Mouse (Mus musculus): ENCODE results near the gene Spag9. TPM values are rescaled to one million over a fixed set of nuclear protein-coding genes. Genes with fewer than 3 reads are reported as not detected.

Gene Spag9
- polyA plus RNA-seq, 1 experiment, result 19.1 TPM

DNA sequence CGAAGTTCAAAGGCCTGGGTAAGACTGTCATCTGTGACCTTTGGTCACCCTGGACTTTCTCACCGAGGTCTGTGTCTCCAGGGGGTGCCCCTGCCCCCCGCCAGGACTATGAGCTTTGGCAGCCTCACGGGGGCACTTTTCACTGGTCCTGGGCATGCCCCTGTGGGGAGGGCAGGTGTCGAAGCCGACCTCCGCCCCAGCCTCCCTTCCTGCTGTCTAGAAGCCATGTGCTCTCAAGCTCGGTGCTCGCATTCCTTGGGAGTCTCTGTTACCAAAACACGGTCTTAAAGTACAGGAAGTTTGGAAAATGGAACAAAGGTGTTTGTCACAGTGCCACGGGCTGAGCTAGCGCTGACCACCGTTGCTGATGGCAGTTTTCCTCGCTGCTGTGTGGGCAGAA, 162.6 kb downstream of the Spag9 start:
- peak overlapping the region; percentile 87 for H3K27ac ChIP-seq (ENCODE audit: insufficient read depth, low read depth, low read length)
- no peaks in the 10 kb centered on the region for H3K36me3 ChIP-seq (ENCODE audit: control insufficient read depth, insufficient read depth, low read length)
- no peak for TF ChIP-seq CTCF (conservative IDR thresholded peaks at IDR 0.05; ENCODE audit: insufficient read depth, insufficient read length, low read depth, low read length)
- no peak for TF ChIP-seq POLR2A (IDR thresholded peaks at IDR 0.05; ENCODE audit: low read depth, low read length)
- no peaks in the 10 kb centered on the region for H3K27me3 ChIP-seq (replicated peaks; ENCODE audit: control insufficient read depth, insufficient read depth, low read length)
- 18% methylated on average over 14 of the region's 14 CpGs for WGBS
- no peak overlapping the region for H3K4me3 ChIP-seq (ENCODE audit: insufficient read depth, low read depth, low read length)
- DNase-seq, result peak; percentile 96
- H3K4me1 ChIP-seq (ENCODE audit: control insufficient read depth, insufficient read depth, low read length), result peaks cover 31% of the 10 kb centered on the region

DNA sequence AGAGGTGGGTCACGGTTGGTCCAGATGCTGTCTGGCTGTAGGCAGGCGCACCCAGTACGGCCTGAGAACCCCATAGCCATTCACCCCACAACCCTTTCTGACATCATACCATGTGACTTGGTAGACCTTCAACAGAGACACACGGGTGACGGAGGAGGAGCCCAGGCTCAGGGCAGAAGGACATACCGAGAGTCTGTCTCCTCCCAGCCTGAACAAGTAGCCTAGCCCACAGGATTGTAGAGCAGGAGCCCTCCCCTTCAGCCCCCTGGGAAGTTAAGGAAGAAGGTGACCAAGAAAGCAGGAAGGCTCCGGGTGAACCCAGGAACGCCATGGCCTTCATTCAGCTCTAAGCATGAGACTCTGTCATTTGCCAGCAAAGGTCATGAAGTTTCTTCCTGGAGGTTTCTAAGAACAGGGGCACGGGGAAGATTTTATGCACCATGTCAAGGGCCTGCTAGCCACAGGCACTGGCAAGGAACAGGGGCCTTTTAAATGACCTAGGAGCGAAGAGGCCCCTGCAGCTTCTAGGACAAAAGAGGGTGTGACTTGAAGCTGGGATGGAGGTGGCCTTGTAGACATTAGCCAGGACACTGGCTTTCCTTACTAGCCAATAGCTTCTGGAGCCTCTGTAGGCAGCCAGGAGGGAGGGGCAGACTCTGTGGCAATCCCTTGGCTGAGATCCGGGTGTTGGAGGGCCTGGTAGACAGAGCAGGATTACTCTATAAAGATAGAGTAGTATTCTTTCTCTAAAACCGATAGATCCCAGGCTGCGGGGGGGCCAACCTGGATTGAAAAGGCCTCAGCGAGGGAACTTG, 163.4 kb downstream of the Spag9 start:
- no peaks in the 10 kb centered on the region for H3K36me3 ChIP-seq (ENCODE audit: control insufficient read depth, insufficient read depth, low read length)
- no peaks in the 10 kb centered on the region for H3K27me3 ChIP-seq (replicated peaks; ENCODE audit: control insufficient read depth, insufficient read depth, low read length)
- H3K4me3 ChIP-seq (ENCODE audit: insufficient read depth, low read depth, low read length), result 0 out of 2 replicates have a peak overlapping the region, but pooled peaks have one; percentile 2
- peak overlapping the region; percentile 87 for H3K27ac ChIP-seq (ENCODE audit: insufficient read depth, low read depth, low read length)
- peaks cover 31% of the 10 kb centered on the region for H3K4me1 ChIP-seq (ENCODE audit: control insufficient read depth, insufficient read depth, low read length)
- DNase-seq, result peak; percentile 86
- WGBS, result 35% methylated on average over 14 of the region's 14 CpGs
- TF ChIP-seq CTCF (conservative IDR thresholded peaks at IDR 0.05; ENCODE audit: insufficient read depth, insufficient read length, low read depth, low read length), result no peak
- no peak for TF ChIP-seq POLR2A (IDR thresholded peaks at IDR 0.05; ENCODE audit: low read depth, low read length)

GRCm38 (mm10) chr11:94159911-94160415, 164.1 kb downstream of the Spag9 start:
- Histone ChIP-seq H3K36me3 (ENCODE audit: control insufficient read depth, insufficient read depth, low read length) (no peaks in the 10 kb centered on the region), H3K4me3 (ENCODE audit: insufficient read depth, low read depth, low read length) (0 out of 2 replicates have a peak overlapping the region, but pooled peaks have one; percentile 0), H3K27me3 (replicated peaks; ENCODE audit: control insufficient read depth, insufficient read depth, low read length) (no peaks in the 10 kb centered on the region), H3K4me1 (ENCODE audit: control insufficient read depth, insufficient read depth, low read length) (peaks cover 31% of the 10 kb centered on the region), H3K27ac (ENCODE audit: insufficient read depth, low read depth, low read length) (peak overlapping the region; percentile 87)
- DNase-seq, result no peak
- TF ChIP-seq POLR2A (IDR thresholded peaks at IDR 0.05; ENCODE audit: low read depth, low read length) (no peak), CTCF (conservative IDR thresholded peaks at IDR 0.05; ENCODE audit: insufficient read depth, insufficient read length, low read depth, low read length) (no peak)
- WGBS, result 50% methylated on average over 7 of the region's 7 CpGs

DNA sequence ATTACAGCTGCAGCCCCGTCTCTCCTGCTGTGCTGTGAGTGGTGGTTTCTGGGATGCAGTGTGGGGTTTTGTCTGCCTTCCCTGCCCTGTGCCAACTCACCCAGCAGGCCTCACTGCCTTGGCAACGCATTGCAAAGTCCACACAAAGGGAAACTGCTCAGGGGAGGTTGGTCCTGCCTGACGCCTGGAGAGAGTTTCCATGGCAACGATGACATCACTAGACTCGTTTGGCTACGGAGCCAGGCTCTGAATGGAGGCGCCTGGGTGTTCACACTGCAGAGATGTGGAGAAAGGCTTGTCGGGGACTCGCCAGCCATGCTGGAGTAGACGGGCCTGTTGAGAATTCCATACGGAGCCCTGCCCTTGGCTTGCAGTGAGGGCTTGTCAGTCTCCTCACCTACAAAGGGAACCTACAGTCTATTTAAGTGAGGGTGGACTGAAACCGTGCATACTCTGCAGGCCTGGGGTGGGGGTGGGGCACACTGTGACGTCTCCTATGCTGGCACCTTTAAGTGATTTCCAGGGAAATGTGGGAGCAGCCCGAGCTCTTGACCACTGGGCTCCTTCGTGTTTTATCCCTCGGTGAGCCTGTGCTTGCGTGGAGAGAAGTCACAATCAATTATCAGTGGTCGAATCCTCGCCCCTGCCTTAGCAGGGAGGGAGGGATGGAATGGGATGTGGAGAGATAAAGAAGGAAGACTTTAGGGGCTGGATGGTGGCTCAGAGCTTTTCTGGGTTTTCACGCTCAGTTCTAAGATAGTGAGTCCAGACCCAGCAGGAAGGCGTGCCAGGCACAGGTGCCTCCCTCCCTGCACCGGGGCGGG, 164.8 kb downstream of the Spag9 start:
- no peaks in the 10 kb centered on the region for H3K27me3 ChIP-seq (replicated peaks; ENCODE audit: control insufficient read depth, insufficient read depth, low read length)
- no peaks in the 10 kb centered on the region for H3K36me3 ChIP-seq (ENCODE audit: control insufficient read depth, insufficient read depth, low read length)
- peaks cover 34% of the 10 kb centered on the region for H3K4me1 ChIP-seq (ENCODE audit: control insufficient read depth, insufficient read depth, low read length)
- peak; percentile 97 for DNase-seq
- TF ChIP-seq POLR2A (IDR thresholded peaks at IDR 0.05; ENCODE audit: low read depth, low read length), result peak; percentile 4
- TF ChIP-seq CTCF (conservative IDR thresholded peaks at IDR 0.05; ENCODE audit: insufficient read depth, insufficient read length, low read depth, low read length), result no peak
- H3K27ac ChIP-seq (ENCODE audit: insufficient read depth, low read depth, low read length), result peak overlapping the region; percentile 87
- 0 out of 2 replicates have a peak overlapping the region, but pooled peaks have one; percentile 3 for H3K4me3 ChIP-seq (ENCODE audit: insufficient read depth, low read depth, low read length)
- 10% methylated on average over 23 of the region's 23 CpGs for WGBS

DNA sequence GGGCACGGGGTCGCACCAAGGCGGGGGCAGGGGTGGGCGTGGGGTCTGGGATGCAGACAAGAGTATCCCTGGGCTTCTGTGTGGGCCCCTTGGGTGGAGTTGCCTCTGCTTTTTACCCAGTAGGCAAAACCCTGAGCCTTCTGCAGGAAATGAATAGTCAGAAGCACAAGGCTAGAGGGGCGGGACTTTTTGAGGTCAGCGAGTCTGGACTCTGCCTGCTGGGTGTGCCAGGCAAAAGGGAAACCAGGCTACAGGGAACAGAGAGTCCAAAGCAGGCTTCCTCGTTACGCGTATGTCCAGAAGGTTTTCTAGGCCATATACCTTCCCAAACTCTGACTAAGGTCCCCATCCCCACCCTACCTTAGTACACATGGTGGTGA, 165.4 kb downstream of the Spag9 start:
- Histone ChIP-seq H3K27me3 (replicated peaks; ENCODE audit: control insufficient read depth, insufficient read depth, low read length) (no peaks in the 10 kb centered on the region), H3K36me3 (ENCODE audit: control insufficient read depth, insufficient read depth, low read length) (no peaks in the 10 kb centered on the region), H3K4me3 (ENCODE audit: insufficient read depth, low read depth, low read length) (no peak overlapping the region), H3K27ac (ENCODE audit: insufficient read depth, low read depth, low read length) (peak overlapping the region; percentile 99), H3K4me1 (ENCODE audit: control insufficient read depth, insufficient read depth, low read length) (peaks cover 39% of the 10 kb centered on the region)
- peak; percentile 95 for DNase-seq
- TF ChIP-seq CTCF (conservative IDR thresholded peaks at IDR 0.05; ENCODE audit: insufficient read depth, insufficient read length, low read depth, low read length) (no peak), POLR2A (IDR thresholded peaks at IDR 0.05; ENCODE audit: low read depth, low read length) (no peak)
- WGBS, result 4% methylated on average over 9 of the region's 9 CpGs

- DNase-seq, result peak; percentile 91
- peak overlapping the region; percentile 13; the same call in 1 of the 2 replicates for H3K4me3 ChIP-seq (ENCODE audit: insufficient read depth, low read depth, low read length)
Measured at GRCm38 (mm10) chr11:94161867-94162581, 166.1 kb downstream of the Spag9 start.

More at GRCm38 (mm10) chr11:94161867-94162581, 166.1 kb downstream of the Spag9 start:
- no peaks in the 10 kb centered on the region for H3K27me3 ChIP-seq (replicated peaks; ENCODE audit: control insufficient read depth, insufficient read depth, low read length)
- H3K4me1 ChIP-seq (ENCODE audit: control insufficient read depth, insufficient read depth, low read length), result peaks cover 44% of the 10 kb centered on the region
- no peaks in the 10 kb centered on the region for H3K36me3 ChIP-seq (ENCODE audit: control insufficient read depth, insufficient read depth, low read length)
- TF ChIP-seq POLR2A (IDR thresholded peaks at IDR 0.05; ENCODE audit: low read depth, low read length) (no peak), CTCF (conservative IDR thresholded peaks at IDR 0.05; ENCODE audit: insufficient read depth, insufficient read length, low read depth, low read length) (no peak)
- peak overlapping the region; percentile 99 for H3K27ac ChIP-seq (ENCODE audit: insufficient read depth, low read depth, low read length)
- WGBS, result 59% methylated on average over 11 of the region's 11 CpGs

Data from kidney, adult 2 months (tissue).